Mouse (Mus musculus) liver, embryonic 14.5 days (tissue): Measurements from ENCODE around the gene Wfdc17. TPM values are rescaled to one million over a fixed set of nuclear protein-coding genes. Genes with fewer than 3 reads are reported as not detected.

Source experiments
- ATAC-seq: fragments of 200-750 bp; cut with Nextera tagmentation; 2 replicates; pipeline ENCODE4 v1.8.0; 2017; ENCODE audit warnings: moderate number of reproducible peaks, mild to moderate bottlenecking, moderate library complexity; ENCODE audit not compliant: insufficient read depth
- DNase-seq, 3 experiments: peaks; one replicate each; pipeline ENCODE4 v3.0.0-alpha.2; 2012 to 2013; ENCODE audit warnings: low read depth in 3 of 3, low spot score in 3 of 3
- H3K27ac ChIP-seq: fragments of 300-500 bp; sonication (generic); 2 replicates; pipeline ENCODE4 v1.5.1; 2014; ENCODE audit warnings: moderate library complexity, mild to moderate bottlenecking, control low read depth, inconsistent platforms
- H3K27me3 ChIP-seq: fragments of 300-500 bp; sonication (generic); 2 replicates; pipeline ENCODE4 v1.6.1; 2014; ENCODE audit warnings: mild to moderate bottlenecking, low read length, moderate library complexity; ENCODE audit not compliant: control insufficient read depth, insufficient read depth
- H3K36me3 ChIP-seq: fragments of 300-500 bp; sonication (generic); replicated peaks from 2 replicates; pipeline ENCODE4 v1.6.1; 2014; ENCODE audit warnings: low read depth; ENCODE audit not compliant: control insufficient read depth, insufficient read depth
- H3K4me1 ChIP-seq, 2 experiments: fragments of 200-500 bp in 1 of 2; fragments of 300-500 bp in 1 of 2; sonication (generic) in 1 of 2; replicated peaks; 2 replicates each; pipeline ENCODE4 v1.6.1; 2012 to 2014; ENCODE audit warnings: antibody characterized with exemption in 1 of 2, inconsistent platforms in 1 of 2, low read length in 1 of 2; ENCODE audit not compliant: control insufficient read depth in 2 of 2, insufficient read depth in 2 of 2
- H3K4me2 ChIP-seq: fragments of 300-500 bp; sonication (generic); 2 replicates; pipeline ENCODE4 v1.6.1; 2014; ENCODE audit warnings: low read depth, mild to moderate bottlenecking, control low read depth, moderate library complexity
- H3K4me3 ChIP-seq, 2 experiments: fragments of 200-500 bp in 1 of 2; fragments of 300-500 bp in 1 of 2; sonication (generic) in 1 of 2; 2 replicates each; pipeline ENCODE4 v1.5.1; 2012 to 2014; ENCODE audit warnings: low read depth in 2 of 2, low read length in 2 of 2, mild to moderate bottlenecking in 2 of 2, control low read depth in 1 of 2, inconsistent platforms in 1 of 2, moderate library complexity in 1 of 2; ENCODE audit not compliant: insufficient read depth in 1 of 2
- H3K9ac ChIP-seq: fragments of 300-500 bp; sonication (generic); replicated peaks from 2 replicates; pipeline ENCODE4 v1.6.1; 2014; ENCODE audit warnings: mild to moderate bottlenecking, control low read depth, moderate library complexity
- H3K9me3 ChIP-seq: fragments of 300-500 bp; sonication (generic); 2 replicates; pipeline ENCODE4 v1.6.1; 2016; ENCODE audit warnings: low read length, mixed read lengths; ENCODE audit not compliant: control insufficient read depth
- CTCF ChIP-seq: IDR thresholded peaks from 2 replicates; pipeline ENCODE4 v1.5.1; 2016; ENCODE audit warnings: antibody characterized with exemption, low read depth, control low read depth
- EP300 ChIP-seq: IDR thresholded peaks from 2 replicates; pipeline ENCODE4 v1.6.1; 2016; ENCODE audit warnings: antibody characterized with exemption, low read depth
- WGBS: fragments of 180-500 bp; shearing (Covaris S2); extraction: QIAGEN DNeasy Blood & Tissue Kit; methylation state at CpG from one replicate; pipeline ENCODE4 v1.1.7; 2014; ENCODE audit not compliant: insufficient replicate concordance; 5-methylcytosine and 5-hydroxymethylcytosine counted together
- polyA plus RNA-seq, 2 experiments: library from polyadenylated mRNA; depleted of rRNA in 1 of 2; stranded (reverse) in 1 of 2; unstranded in 1 of 2; fragments of >200 nt; fragmentation: Nextera tagmentation in 1 of 2; extraction: Ambion mirVana in 1 of 2; gene quantifications; 2 replicates each; pipeline versions ENCODE4 v1.2.1 to v1.2.3; 2012 to 2014

The Wfdc17 gene
- polyA plus RNA-seq, 2 experiments, result 7.9 to 21.7 TPM

DNA sequence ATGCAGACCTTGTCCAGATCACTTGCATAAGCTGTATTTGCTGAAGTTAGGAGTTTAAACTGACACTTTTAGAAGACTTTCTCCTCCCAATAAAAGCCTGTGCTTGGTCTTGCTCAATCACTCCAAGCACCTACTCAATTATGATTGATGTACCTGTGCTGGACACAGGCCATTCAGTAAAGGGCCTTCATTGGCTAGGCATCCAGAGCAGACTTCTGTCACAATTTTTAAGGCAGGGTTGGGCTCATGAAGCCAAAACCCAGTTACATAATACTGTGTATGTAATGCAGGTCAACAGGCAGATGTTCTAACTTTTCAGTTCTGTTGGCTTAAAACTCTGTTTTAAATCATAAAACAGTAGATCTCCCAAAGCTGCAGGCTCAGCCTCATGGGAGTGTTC, 17.0 kb downstream of the Wfdc17 start:
- no peak overlapping the region for H3K27ac ChIP-seq
- H3K36me3 ChIP-seq, result no peaks in the 10 kb centered on the region
- H3K9ac ChIP-seq, result no peak overlapping the region
- TF ChIP-seq EP300 (no peak), CTCF (no peak)
- no peak for DNase-seq
- H3K4me3 ChIP-seq, result no peak overlapping the region
- H3K27me3 ChIP-seq, result no peaks in the 10 kb centered on the region
- ATAC-seq, result no peak
- H3K9me3 ChIP-seq, result no peaks in the 10 kb centered on the region
- H3K4me2 ChIP-seq, result no peak overlapping the region
- H3K4me1 ChIP-seq, result no peaks in the 10 kb centered on the region

DNA sequence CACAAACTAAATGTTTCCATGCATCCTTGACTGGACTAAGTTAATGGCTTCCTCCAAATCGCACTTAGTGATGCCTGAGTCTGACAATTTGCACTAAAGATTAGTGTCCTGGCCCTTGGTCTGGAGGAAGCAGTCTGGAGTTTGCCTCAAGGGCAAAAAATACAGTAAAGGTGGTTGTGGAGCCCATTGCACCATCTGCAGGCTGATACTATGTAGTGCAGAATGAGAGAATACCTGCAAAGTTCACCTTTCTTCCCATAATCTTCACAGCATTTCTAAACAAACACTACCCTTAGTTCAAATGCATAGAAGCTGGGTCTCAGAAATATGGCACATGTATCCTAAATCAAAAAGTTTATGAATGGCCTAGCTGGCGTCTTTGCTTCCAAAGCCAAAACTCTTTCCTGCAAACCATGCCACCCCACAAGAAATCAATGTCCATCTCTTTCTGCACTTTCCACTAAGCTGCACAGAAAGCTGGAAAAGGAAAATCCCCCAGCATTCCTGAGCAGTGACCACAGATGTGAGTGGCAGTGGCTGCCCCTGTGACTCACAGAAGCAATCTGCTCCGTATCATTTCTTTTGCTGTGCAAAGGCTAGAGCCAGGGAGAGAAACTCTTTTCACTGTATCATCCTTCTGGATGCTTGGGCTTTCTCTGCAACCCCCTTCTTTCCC, 25.1 kb downstream of the Wfdc17 start:
- Histone ChIP-seq H3K36me3 (no peaks in the 10 kb centered on the region), H3K9me3 (no peaks in the 10 kb centered on the region), H3K27ac (no peak overlapping the region), H3K4me1 (no peaks in the 10 kb centered on the region), H3K4me3 (no peak overlapping the region), H3K9ac (no peak overlapping the region), H3K4me2 (no peak overlapping the region), H3K27me3 (no peaks in the 10 kb centered on the region)
- 44% methylated on average over 3 of the region's 3 CpGs for whole genome bisulfite sequencing
- DNase-seq (no peak), ATAC-seq (no peak)
- TF ChIP-seq EP300 (no peak), CTCF (peak; percentile 33)

DNA sequence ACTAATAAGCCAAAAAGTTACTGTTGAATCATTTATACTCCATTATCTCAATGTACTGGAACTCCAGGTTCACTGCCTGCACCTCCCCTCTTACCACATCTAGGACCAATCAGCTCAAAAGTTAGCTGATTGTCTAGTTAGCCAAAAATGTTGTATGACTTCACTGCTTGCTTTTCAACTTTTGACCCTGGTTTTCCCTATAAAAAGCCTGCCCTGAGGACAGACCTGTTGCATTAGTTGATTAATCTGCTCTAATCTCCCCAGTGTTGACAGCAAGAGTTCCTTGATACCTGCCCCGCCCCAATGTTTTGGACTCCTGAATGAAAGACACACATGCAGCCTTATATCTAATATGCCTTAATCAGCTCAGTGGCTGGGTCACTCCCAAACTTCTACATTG, 27.3 kb downstream of the Wfdc17 start:
- WGBS, result 64% methylated on average over 1 of the region's 1 CpGs
- DNase-seq (no peak), ATAC-seq (no peak)
- H3K27me3 ChIP-seq, result no peaks in the 10 kb centered on the region
- H3K9me3 ChIP-seq, result no peaks in the 10 kb centered on the region
- H3K27ac ChIP-seq, result no peak overlapping the region
- no peak overlapping the region for H3K9ac ChIP-seq
- TF ChIP-seq CTCF (no peak), EP300 (no peak)
- H3K4me3 ChIP-seq, result no peak overlapping the region
- H3K4me1 ChIP-seq, result no peaks in the 10 kb centered on the region
- no peak overlapping the region for H3K4me2 ChIP-seq
- H3K36me3 ChIP-seq, result no peaks in the 10 kb centered on the region

DNA sequence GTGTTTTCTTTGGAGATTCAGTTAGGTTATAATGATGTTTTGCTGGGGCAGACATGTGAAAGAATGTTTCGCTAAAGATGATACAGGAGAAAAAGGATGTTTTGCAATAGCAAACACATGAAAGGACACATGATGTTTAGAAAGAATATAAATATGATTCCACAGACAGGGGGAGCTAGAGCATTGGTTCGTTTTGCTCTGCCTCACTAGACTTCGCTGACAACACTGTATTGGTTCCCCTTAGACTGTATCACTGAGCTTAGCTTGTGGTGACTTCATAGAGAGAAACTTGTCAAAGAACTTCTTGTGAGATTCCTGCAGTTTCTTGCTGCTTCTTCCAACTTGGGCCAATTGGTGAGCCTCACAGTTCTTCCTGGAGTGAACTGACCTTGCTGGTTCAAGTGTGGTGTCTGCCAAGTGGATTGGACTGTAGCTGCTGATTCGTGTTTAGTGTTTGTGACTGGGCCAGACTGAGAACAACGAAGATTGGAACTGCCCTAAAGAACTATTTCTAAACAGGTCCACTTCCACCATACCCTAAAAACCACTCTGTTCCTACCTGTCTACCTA, 29.4 kb downstream of the Wfdc17 start:
- Histone ChIP-seq H3K4me2 (no peak overlapping the region), H3K27me3 (no peaks in the 10 kb centered on the region), H3K36me3 (no peaks in the 10 kb centered on the region), H3K4me3 (no peak overlapping the region), H3K9me3 (no peaks in the 10 kb centered on the region), H3K27ac (no peak overlapping the region), H3K9ac (no peak overlapping the region), H3K4me1 (no peaks in the 10 kb centered on the region)
- TF ChIP-seq CTCF, result no peak; the same call in 1 of the 2 replicates
- no peak for TF ChIP-seq EP300
- no peak for DNase-seq
- 53% methylated on average over 5 of the region's 5 CpGs for WGBS
- ATAC-seq, result no peak

DNA sequence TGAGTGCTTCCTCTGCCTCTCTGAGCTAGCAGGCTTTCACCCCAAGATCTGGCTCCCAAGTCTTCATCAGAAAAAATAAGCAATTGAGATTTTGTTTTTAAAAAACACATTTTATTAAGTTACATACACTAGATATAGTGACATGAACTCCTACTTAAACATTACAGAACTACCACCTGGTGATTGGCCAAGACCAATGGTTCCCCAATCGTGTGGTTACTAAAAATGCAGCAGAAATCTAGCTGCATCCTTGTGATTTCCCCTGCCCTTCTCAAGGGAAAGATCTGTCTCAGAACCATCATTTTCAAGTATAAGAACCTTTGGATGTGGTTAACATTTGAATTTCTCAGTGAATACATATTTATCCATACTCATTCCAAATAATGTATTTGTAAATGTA, 30.4 kb downstream of the Wfdc17 start:
- no peak overlapping the region for H3K9ac ChIP-seq
- H3K27ac ChIP-seq, result no peak overlapping the region
- no peaks in the 10 kb centered on the region for H3K27me3 ChIP-seq
- no peak for TF ChIP-seq CTCF
- no peak for TF ChIP-seq EP300
- WGBS, result 26% methylated on average over 1 of the region's 1 CpGs
- ATAC-seq (no peak), DNase-seq (no peak)
- H3K4me3 ChIP-seq, result no peak overlapping the region
- no peaks in the 10 kb centered on the region for H3K9me3 ChIP-seq
- H3K4me1 ChIP-seq, result no peaks in the 10 kb centered on the region
- no peaks in the 10 kb centered on the region for H3K36me3 ChIP-seq
- no peak overlapping the region for H3K4me2 ChIP-seq
